Mouse (Mus musculus) brain, embryonic 14.5 days (tissue): Measurements from ENCODE around the gene Dnajc6.

Source experiments
- CTCF ChIP-seq: fragments of 200-500 bp; IDR thresholded peaks from 2 replicates; pipeline ENCODE4 v1.5.1; 2012; ENCODE audit warnings: inconsistent platforms, mild to moderate bottlenecking, moderate library complexity, borderline replicate concordance; ENCODE audit not compliant: insufficient read depth, insufficient read length; ENCODE audit errors: extremely low read depth
- POLR2A ChIP-seq: fragments of 200-500 bp; IDR thresholded peaks from 2 replicates; pipeline ENCODE4 v1.6.1; 2012; ENCODE audit warnings: mild to moderate bottlenecking, inconsistent platforms, borderline replicate concordance; ENCODE audit not compliant: poor library complexity, insufficient read depth, insufficient read length, severe bottlenecking; ENCODE audit errors: extremely low read depth

DNA sequence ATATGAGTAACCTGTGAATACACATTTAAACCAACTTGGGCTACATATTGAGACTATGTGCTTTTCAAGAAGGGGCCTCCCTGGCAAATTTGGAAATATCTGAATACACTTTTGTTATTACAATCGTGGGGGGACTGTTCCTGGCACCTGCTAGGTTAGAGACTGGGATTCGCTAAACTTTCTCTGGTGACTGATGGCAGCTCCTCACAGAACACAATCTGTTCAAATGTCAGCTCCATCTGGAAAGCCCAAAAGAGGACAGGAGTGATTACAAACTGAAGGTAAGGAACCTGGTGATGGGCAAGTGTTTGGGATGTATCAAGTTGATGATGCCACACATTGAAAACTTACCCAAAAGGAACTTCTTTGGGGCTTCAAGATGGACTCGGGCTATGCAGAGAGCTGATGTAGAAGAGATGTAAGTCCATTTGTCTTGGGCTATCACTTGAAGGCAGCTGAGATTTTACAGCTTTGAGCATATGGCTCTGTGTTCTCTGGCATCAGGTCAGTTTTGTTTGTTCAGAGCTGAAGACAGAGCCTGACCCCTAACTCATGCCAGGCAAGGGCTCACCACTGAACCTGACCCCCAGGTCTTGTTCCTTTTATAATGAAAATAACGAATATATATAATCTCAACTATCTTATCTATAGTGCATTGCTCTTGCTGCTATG is 68.4 kb downstream of the Dnajc6 start:
- TF ChIP-seq POLR2A (no peak), CTCF (no peak)
